Mouse (Mus musculus): Measurements from ENCODE around the gene Rundc3a.

GRCm38 (mm10) chr11:102372936-102373335 lies 20.3 kb upstream of the Rundc3a start:
- TF ChIP-seq CTCF (IDR thresholded peaks at IDR 0.05; ENCODE audit: low read depth, low read length), result no peak
- no peak for TF ChIP-seq POLR2A (IDR thresholded peaks at IDR 0.05; ENCODE audit: borderline replicate concordance, low read depth, low read length)

All from bone marrow macrophage, adult 2 months (primary cell).